9 mouse cellular contexts compared by ENCODE assay signal in genomic region chr8:9309456-9309855, GRCm38 (mm10).
A peak's percentile ranks its signal among the peaks of the same experiment; 100 is the strongest.
DNase-seq lines count a peak whose midpoint lies in the region; ATAC-seq lines count a peak whose summit lies in the region.
"Had no signal": no experiment of that assay in that cellular context is flagged by ENCODE, and none has a peak within 500 bp of the region (broad histone marks: within the 10 kb centered on the region; RNA-seq: fewer than 3 reads in every experiment).

No protein-coding gene starts in this region.

- no peaks in the 10 kb centered on the region for H3K4me1 ChIP-seq in midbrain, embryonic 11.5 days (ENCODE audit: control insufficient read depth, insufficient read depth, low read length)
- H3K4me1 ChIP-seq in midbrain, embryonic 16.5 days (ENCODE audit: control insufficient read depth, insufficient read depth, low read length) = no peaks in the 10 kb centered on the region
- no peaks in the 10 kb centered on the region for H3K4me1 ChIP-seq in embryonic facial prominence, embryonic 10.5 days

- DNase-seq in gastrocnemius, postnatal 10 days = peak; percentile 24
- no peak for DNase-seq in gastrocnemius, adult 18-20 months (ENCODE audit: low spot score)
- DNase-seq in midbrain, embryonic 11.5 days (ENCODE audit: low spot score, missing footprints) = peak; percentile 94
- DNase-seq in embryonic facial prominence, embryonic 10.5 days (ENCODE audit: low spot score) = peak; percentile 77
- peak; percentile 57 for DNase-seq in retina, postnatal 1 day
- no peak for DNase-seq in left cerebral cortex, adult 11 months (ENCODE audit: low spot score)
- DNase-seq: cerebellum, adult 18-20 months had no signal

- no peaks in the 10 kb centered on the region for H3K9me3 ChIP-seq in midbrain, embryonic 11.5 days (ENCODE audit: control insufficient read depth, low read length)
- H3K9me3 ChIP-seq in midbrain, embryonic 16.5 days (replicated peaks; ENCODE audit: control insufficient read depth, low read length, poor library complexity, severe bottlenecking) = no peaks in the 10 kb centered on the region
- 0 out of 2 replicates have a peak, but pooled peaks cover 2% of the 10 kb centered on the region for H3K9me3 ChIP-seq in embryonic facial prominence, embryonic 10.5 days

- no peaks in the 10 kb centered on the region for H3K27me3 ChIP-seq in midbrain, embryonic 11.5 days (ENCODE audit: control insufficient read depth, insufficient read depth, low read length)
- no peaks in the 10 kb centered on the region for H3K27me3 ChIP-seq in midbrain, embryonic 16.5 days (ENCODE audit: control insufficient read depth, insufficient read depth, low read depth, low read length)
- H3K27me3 ChIP-seq in embryonic facial prominence, embryonic 10.5 days (replicated peaks; ENCODE audit: low read depth, poor library complexity, severe bottlenecking) = no peaks in the 10 kb centered on the region

- H3K36me3 ChIP-seq in midbrain, embryonic 11.5 days (ENCODE audit: control insufficient read depth, insufficient read depth, low read length) = no peaks in the 10 kb centered on the region
- no peaks in the 10 kb centered on the region for H3K36me3 ChIP-seq in midbrain, embryonic 16.5 days (ENCODE audit: control insufficient read depth, insufficient read depth, low read length)
- no peaks in the 10 kb centered on the region for H3K36me3 ChIP-seq in embryonic facial prominence, embryonic 10.5 days (replicated peaks)

- ATAC-seq in midbrain, embryonic 11.5 days (ENCODE audit: low FRiP score) = no peak
- no peak for ATAC-seq in midbrain, embryonic 16.5 days
- ATAC-seq in activated CD4-positive, CD25-positive, alpha-beta regulatory T cell, adult 4 months = no peak

- no peak overlapping the region for H3K4me3 ChIP-seq in midbrain, embryonic 11.5 days (ENCODE audit: low read depth, low read length)
- no peak overlapping the region for H3K4me3 ChIP-seq in midbrain, embryonic 16.5 days (ENCODE audit: low read depth, low read length)
- H3K4me3 ChIP-seq in embryonic facial prominence, embryonic 10.5 days = no peak overlapping the region

- no peak overlapping the region for H3K4me2 ChIP-seq in midbrain, embryonic 11.5 days
- no peak overlapping the region for H3K4me2 ChIP-seq in midbrain, embryonic 16.5 days (ENCODE audit: low read length)

- H3K27ac ChIP-seq in midbrain, embryonic 11.5 days (ENCODE audit: low read depth, low read length) = no peak overlapping the region
- H3K27ac ChIP-seq in midbrain, embryonic 16.5 days (ENCODE audit: low read length) = no peak overlapping the region
- H3K27ac ChIP-seq in embryonic facial prominence, embryonic 10.5 days (replicated peaks) = no peak overlapping the region

- WGBS in midbrain, embryonic 11.5 days = 43% methylated on average over 8 of the region's 8 CpGs
- WGBS in midbrain, embryonic 16.5 days = 38% methylated on average over 8 of the region's 8 CpGs
- WGBS in embryonic facial prominence, embryonic 10.5 days = 35% methylated on average over 8 of the region's 8 CpGs

- H3K9ac ChIP-seq in midbrain, embryonic 11.5 days (ENCODE audit: low read length) = no peak overlapping the region
- no peak overlapping the region for H3K9ac ChIP-seq in midbrain, embryonic 16.5 days (ENCODE audit: low read depth, low read length)

Comparison
In these comparisons a context has a peak if more than half of its experiments do, and no peak if none do; other contexts are left out.
1. DNase-seq: peak in gastrocnemius, postnatal 10 days (single experiment), midbrain, embryonic 11.5 days (single experiment), embryonic facial prominence, embryonic 10.5 days (single experiment) and retina, postnatal 1 day (single experiment); none in gastrocnemius, adult 18-20 months (single experiment) and left cerebral cortex, adult 11 months (single experiment).